Mouse (Mus musculus) forebrain, embryonic 14.5 days (tissue): Measurements from ENCODE around the gene Rhot2. TPM values are rescaled to one million over a fixed set of nuclear protein-coding genes. Genes with fewer than 3 reads are reported as not detected.
"Not testable (repeated sequence)": the region's sequence is repeated elsewhere in the genome, so short reads cannot be mapped to it uniquely, and the experiment has no call there.

ENCODE experiments used
- ATAC-seq: fragments of 200-750 bp; cut with Nextera tagmentation; 2 replicates; pipeline ENCODE4 v1.8.0; 2017; ENCODE audit warnings: mild to moderate bottlenecking, moderate library complexity
- DNase-seq: peaks from one replicate; pipeline ENCODE4 v3.0.0-alpha.2; 2015; ENCODE audit warnings: low spot score
- H3K27ac ChIP-seq: fragments of 300-500 bp; sonication (generic); 2 replicates; pipeline ENCODE4 v1.5.1; 2014; ENCODE audit warnings: low read depth, mild to moderate bottlenecking, control low read depth, low read length, moderate library complexity
- H3K27me3 ChIP-seq: fragments of 300-500 bp; sonication (generic); replicated peaks from 2 replicates; pipeline ENCODE4 v1.6.1; 2014; ENCODE audit warnings: low read length, control low read depth, mixed read lengths; ENCODE audit not compliant: control insufficient read depth, insufficient read depth
- H3K36me3 ChIP-seq: fragments of 300-500 bp; sonication (generic); 2 replicates; pipeline ENCODE4 v1.6.1; 2014; ENCODE audit warnings: low read length, control low read depth; ENCODE audit not compliant: control insufficient read depth, insufficient read depth
- H3K4me1 ChIP-seq: fragments of 300-500 bp; sonication (generic); 2 replicates; pipeline ENCODE4 v1.6.1; 2014; ENCODE audit warnings: antibody characterized with exemption, low read length, control low read depth; ENCODE audit not compliant: control insufficient read depth, insufficient read depth
- H3K4me2 ChIP-seq: fragments of 300-500 bp; sonication (generic); 2 replicates; pipeline ENCODE4 v1.6.1; 2014; ENCODE audit warnings: mild to moderate bottlenecking, control low read depth, low read length
- H3K4me3 ChIP-seq: fragments of 300-500 bp; sonication (generic); 2 replicates; pipeline ENCODE4 v1.5.1; 2014; ENCODE audit warnings: low read depth, low read length, control low read depth
- H3K9ac ChIP-seq: fragments of 300-500 bp; sonication (generic); 2 replicates; pipeline ENCODE4 v1.6.1; 2014; ENCODE audit warnings: mild to moderate bottlenecking, low read length, control low read depth, moderate library complexity
- H3K9me3 ChIP-seq: fragments of 300-500 bp; sonication (generic); replicated peaks from 2 replicates; pipeline ENCODE4 v1.6.1; 2016; ENCODE audit warnings: low read length, control low read depth, mixed read lengths; ENCODE audit not compliant: control insufficient read depth
- WGBS: fragments of 180-500 bp; shearing (Covaris S2); extraction: QIAGEN DNeasy Blood & Tissue Kit; methylation state at CpG from one replicate; pipeline ENCODE4 v1.1.7; 2014; 5-methylcytosine and 5-hydroxymethylcytosine counted together
- polyA plus RNA-seq: library from polyadenylated mRNA; unstranded; fragments of >200 nt; fragmentation: Nextera tagmentation; extraction: Ambion mirVana; gene quantifications from 2 replicates; pipeline ENCODE4 v1.2.1, GENCODE M21; 2014

Rhot2 gene
- polyA plus RNA-seq, 1 experiment from 2014 or later: 11.3 TPM

GRCm38 (mm10) chr17:25818851-25819780 is 25.5 kb downstream of the Rhot2 start:
- WGBS: 7% methylated on average over 46 of the region's 46 CpGs
- Histone ChIP-seq H3K9ac (0 out of 2 replicates have a peak overlapping the region, but pooled peaks have one; percentile 8), H3K4me1 (peaks cover 4% of the 10 kb centered on the region)

GRCm38 (mm10) chr17:25817662-25818061 is 27.0 kb downstream of the Rhot2 start:
- Histone ChIP-seq H3K4me3 (no peak overlapping the region), H3K27ac (no peak overlapping the region), H3K4me2 (no peak overlapping the region), H3K36me3 (peaks cover 34% of the 10 kb centered on the region), H3K9me3 (no peaks in the 10 kb centered on the region), H3K9ac (no peak overlapping the region), H3K27me3 (peaks cover 17% of the 10 kb centered on the region), H3K4me1 (no peaks in the 10 kb centered on the region)
- WGBS: 86% methylated on average over 11 of the region's 11 CpGs
- ATAC-seq (no peak), DNase-seq (no peak)

More at GRCm38 (mm10) chr17:25818851-25819780, 25.5 kb downstream of the Rhot2 start:
- ATAC-seq (no peak), DNase-seq (no peak)
- H3K4me2 ChIP-seq: 0 out of 2 replicates have a peak overlapping the region, but pooled peaks have one; percentile 9
- H3K27ac ChIP-seq: no peak overlapping the region
- H3K27me3 ChIP-seq: peaks cover 17% of the 10 kb centered on the region
- H3K36me3 ChIP-seq: peaks cover 34% of the 10 kb centered on the region
- no peak overlapping the region for H3K4me3 ChIP-seq
- H3K9me3 ChIP-seq: no peaks in the 10 kb centered on the region

- Histone ChIP-seq H3K27me3 (peaks cover 2% of the 10 kb centered on the region; the same call in 1 of the 2 replicates), H3K36me3 (peaks cover 20% of the 10 kb centered on the region), H3K9ac (peak overlapping the region; percentile 50), H3K4me3 (no peak overlapping the region), H3K4me1 (peaks cover 11% of the 10 kb centered on the region), H3K27ac (no peak overlapping the region), H3K9me3 (no peaks in the 10 kb centered on the region), H3K4me2 (peak overlapping the region; percentile 17; the same call in 1 of the 2 replicates)
- peak; percentile 61 for DNase-seq
- WGBS: 2% methylated on average over 20 of the region's 20 CpGs
- ATAC-seq: no peak
Observed at GRCm38 (mm10) chr17:25813471-25813870, 31.2 kb downstream of the Rhot2 start.

GRCm38 (mm10) chr17:25810890-25811289 is 33.8 kb downstream of the Rhot2 start:
- H3K9me3 ChIP-seq: no peaks in the 10 kb centered on the region
- H3K9ac ChIP-seq: peak overlapping the region; percentile 95; the same call in 1 of the 2 replicates
- DNase-seq (no peak), ATAC-seq (no peak)
- no peak overlapping the region for H3K27ac ChIP-seq
- no peaks in the 10 kb centered on the region for H3K27me3 ChIP-seq
- H3K4me2 ChIP-seq: peak overlapping the region; percentile 86
- H3K4me1 ChIP-seq: peaks cover 16% of the 10 kb centered on the region
- WGBS: 76% methylated on average over 4 of the region's 4 CpGs
- no peaks in the 10 kb centered on the region for H3K36me3 ChIP-seq
- H3K4me3 ChIP-seq: no peak overlapping the region

- Histone ChIP-seq H3K4me1 (peaks cover 16% of the 10 kb centered on the region), H3K9me3 (no peaks in the 10 kb centered on the region), H3K4me2 (peak overlapping the region; percentile 86), H3K27me3 (no peaks in the 10 kb centered on the region), H3K4me3 (peak overlapping the region; percentile 85), H3K9ac (peak overlapping the region; percentile 95), H3K36me3 (no peaks in the 10 kb centered on the region), H3K27ac (peak overlapping the region; percentile 95)
- ATAC-seq (peak; percentile 57), DNase-seq (peak; percentile 62)
- 11% methylated on average over 24 of the region's 25 CpGs for WGBS
Observed at GRCm38 (mm10) chr17:25809606-25810340, 34.9 kb downstream of the Rhot2 start.

GRCm38 (mm10) chr17:25808789-25809605 is 35.7 kb downstream of the Rhot2 start, which contains the start of gene Fbxl16:
TSS of gene Fbxl16 (plus strand) at chr17:25809085.
- under 1% methylated on average over 79 of the region's 100 CpGs for WGBS
- Histone ChIP-seq H3K9ac (peak within 1 kb of the TSS; percentile 95), H3K27ac (peak within 1 kb of the TSS; percentile 95), H3K4me3 (peak within 1 kb of the TSS; percentile 85), H3K36me3 (no peaks in the 10 kb centered on the region), H3K4me2 (peak within 1 kb of the TSS; percentile 86), H3K9me3 (no peaks in the 10 kb centered on the region), H3K4me1 (peaks cover 16% of the 10 kb centered on the region), H3K27me3 (0 out of 2 replicates have a peak, but pooled peaks cover 3% of the 10 kb centered on the region)
- peak; percentile 96 for DNase-seq
- peak; percentile 88 for ATAC-seq

- Histone ChIP-seq H3K36me3 (no peaks in the 10 kb centered on the region), H3K9me3 (no peaks in the 10 kb centered on the region), H3K27me3 (0 out of 2 replicates have a peak, but pooled peaks cover 3% of the 10 kb centered on the region), H3K4me2 (peak overlapping the region; percentile 86), H3K4me1 (peaks cover 24% of the 10 kb centered on the region), H3K9ac (peak overlapping the region; percentile 95), H3K27ac (peak overlapping the region; percentile 95; the same call in 1 of the 2 replicates), H3K4me3 (peak overlapping the region; percentile 85; the same call in 1 of the 2 replicates)
- no peak for ATAC-seq
- 40% methylated on average over 5 of the region's 5 CpGs for WGBS
- DNase-seq: no peak
Observed at GRCm38 (mm10) chr17:25808028-25808427, 36.6 kb downstream of the Rhot2 start.

GRCm38 (mm10) chr17:25807452-25807851 is 37.2 kb downstream of the Rhot2 start:
- peaks cover 29% of the 10 kb centered on the region for H3K4me1 ChIP-seq
- H3K4me2 ChIP-seq, H3K27ac ChIP-seq, H3K4me3 ChIP-seq, H3K27me3 ChIP-seq, DNase-seq, H3K36me3 ChIP-seq, H3K9ac ChIP-seq, H3K9me3 ChIP-seq, ATAC-seq: not testable (repeated sequence)
- 50% methylated on average over 2 of the region's 2 CpGs for WGBS
